Mouse (Mus musculus) layer of hippocampus, adult 9-11 months (tissue): ENCODE data around the gene Cdc6.

Experiments used
- DNase-seq: peaks from one replicate; pipeline ENCODE4 v3.0.0; 2022

Cdc6 gene

DNA sequence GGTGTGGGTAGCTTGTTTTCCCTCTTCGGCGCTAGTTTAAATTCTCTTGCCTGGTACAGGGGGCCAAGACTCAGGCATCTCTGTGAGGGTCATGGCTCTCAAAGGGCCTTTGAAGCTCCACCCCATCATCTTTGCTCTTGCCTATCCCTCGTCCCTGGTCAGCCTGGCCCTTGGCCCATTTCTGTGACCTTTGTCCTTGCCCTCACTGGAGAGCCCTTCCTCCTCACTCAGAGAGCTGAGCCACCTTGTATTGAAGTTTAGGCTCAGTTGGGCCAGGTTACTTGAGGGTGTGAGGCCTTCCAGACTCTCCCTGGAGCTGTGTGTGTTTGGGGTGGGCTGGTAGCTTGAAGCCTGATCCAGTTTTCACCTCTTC is 38.0 kb downstream of the Cdc6 start:
- no peak for DNase-seq

DNA sequence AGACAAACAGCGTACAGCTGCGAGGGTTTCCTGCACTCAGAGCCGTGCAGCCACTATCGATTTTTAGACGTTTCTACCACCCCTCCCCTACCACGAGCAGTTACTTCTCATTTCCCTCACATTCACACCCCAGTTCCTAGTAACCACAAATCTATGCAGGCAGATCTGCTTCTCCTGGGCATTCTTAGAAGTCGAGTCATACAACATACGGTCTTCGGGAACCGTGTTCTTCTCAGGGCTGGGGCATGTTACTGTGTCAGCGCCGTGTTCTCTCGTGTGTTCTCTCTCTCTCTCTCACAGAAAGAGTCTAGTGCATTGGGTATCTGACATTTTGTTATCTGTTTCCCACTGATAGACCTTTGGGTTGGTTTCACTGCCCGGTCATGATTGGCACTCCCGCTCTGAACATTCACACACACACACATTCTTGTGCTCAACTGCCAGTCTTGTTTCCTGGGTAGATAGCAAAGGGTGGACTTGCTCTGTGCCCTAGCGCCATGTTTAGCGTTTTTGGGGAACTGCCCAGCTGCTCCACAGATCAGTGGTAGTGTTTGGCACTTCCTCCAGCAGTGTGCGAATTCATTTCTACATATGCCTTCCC is 40.5 kb downstream of the Cdc6 start:
- no peak for DNase-seq

DNA sequence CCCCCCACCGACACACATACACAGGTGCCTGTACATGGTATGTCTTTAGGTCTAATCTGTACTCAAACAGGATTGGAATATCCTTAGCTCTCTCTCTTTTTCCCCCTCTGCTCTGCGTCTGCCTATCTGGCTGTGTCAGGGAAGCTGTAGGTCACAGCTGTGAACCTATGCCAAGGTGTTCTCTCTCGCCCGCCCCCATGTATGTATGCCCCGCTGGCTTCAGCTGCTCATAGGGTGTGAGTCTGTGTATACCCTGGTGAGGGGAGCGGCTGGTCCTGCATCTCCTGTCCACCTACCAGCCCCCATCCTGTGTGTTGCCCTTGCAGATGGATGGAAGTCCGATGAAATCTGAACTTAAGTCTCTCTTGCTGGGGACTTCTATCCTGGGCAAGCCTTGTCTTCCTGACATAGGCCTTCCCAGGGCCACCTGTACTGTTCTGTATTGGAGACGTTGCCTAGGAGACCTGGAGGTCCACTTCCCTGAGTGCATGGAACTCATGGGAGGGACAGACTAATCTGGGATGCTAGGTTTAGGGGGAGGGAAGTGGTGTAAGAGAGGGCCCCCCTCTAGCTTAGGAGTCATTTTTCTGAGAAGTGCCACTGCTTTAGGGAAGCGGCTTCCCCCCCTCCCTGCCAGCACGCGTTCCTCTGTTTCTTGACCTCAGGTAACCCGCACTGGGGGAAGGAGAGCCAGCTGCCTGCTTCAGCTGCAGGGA is 41.8 kb downstream of the Cdc6 start:
- DNase-seq: no peak

- DNase-seq: no peak
Observed at GRCm38 (mm10) chr11:98949958-98950460, 42.4 kb downstream of the Cdc6 start.

GRCm38 (mm10) chr11:98950484-98950883 is 42.9 kb downstream of the Cdc6 start:
- DNase-seq: no peak

GRCm38 (mm10) chr11:98951026-98951906 is 43.7 kb downstream of the Cdc6 start:
- peak; percentile 73 for DNase-seq

- DNase-seq: no peak
Observed at GRCm38 (mm10) chr11:98952111-98952510, 44.5 kb downstream of the Cdc6 start.

- no peak for DNase-seq
Observed at GRCm38 (mm10) chr11:98952736-98953135, 45.1 kb downstream of the Cdc6 start.

- DNase-seq: no peak
Observed at GRCm38 (mm10) chr11:98953361-98953760, 45.8 kb downstream of the Cdc6 start.

GRCm38 (mm10) chr11:98953835-98954320 is 46.3 kb downstream of the Cdc6 start:
- no peak for DNase-seq

DNA sequence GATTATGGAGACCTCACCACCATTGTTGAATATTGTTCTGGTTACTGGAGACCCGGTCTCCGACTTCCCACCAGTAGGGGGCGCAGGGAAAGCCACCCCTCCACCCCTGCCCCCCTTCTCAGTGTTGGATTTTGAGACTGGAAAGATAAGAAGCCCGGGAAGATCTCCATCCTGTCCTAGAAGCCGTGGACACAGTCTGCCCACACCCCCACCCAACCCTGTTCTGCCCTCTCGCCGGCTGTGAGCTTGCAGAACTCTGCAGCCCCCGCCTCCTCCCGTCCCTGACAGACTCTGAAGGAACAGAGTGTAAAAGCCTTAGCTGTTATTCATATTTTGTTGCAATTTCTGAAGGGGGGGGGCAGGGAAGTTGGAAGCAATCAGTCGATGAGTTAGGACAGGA is 46.8 kb downstream of the Cdc6 start:
- peak; percentile 67 for DNase-seq

DNA sequence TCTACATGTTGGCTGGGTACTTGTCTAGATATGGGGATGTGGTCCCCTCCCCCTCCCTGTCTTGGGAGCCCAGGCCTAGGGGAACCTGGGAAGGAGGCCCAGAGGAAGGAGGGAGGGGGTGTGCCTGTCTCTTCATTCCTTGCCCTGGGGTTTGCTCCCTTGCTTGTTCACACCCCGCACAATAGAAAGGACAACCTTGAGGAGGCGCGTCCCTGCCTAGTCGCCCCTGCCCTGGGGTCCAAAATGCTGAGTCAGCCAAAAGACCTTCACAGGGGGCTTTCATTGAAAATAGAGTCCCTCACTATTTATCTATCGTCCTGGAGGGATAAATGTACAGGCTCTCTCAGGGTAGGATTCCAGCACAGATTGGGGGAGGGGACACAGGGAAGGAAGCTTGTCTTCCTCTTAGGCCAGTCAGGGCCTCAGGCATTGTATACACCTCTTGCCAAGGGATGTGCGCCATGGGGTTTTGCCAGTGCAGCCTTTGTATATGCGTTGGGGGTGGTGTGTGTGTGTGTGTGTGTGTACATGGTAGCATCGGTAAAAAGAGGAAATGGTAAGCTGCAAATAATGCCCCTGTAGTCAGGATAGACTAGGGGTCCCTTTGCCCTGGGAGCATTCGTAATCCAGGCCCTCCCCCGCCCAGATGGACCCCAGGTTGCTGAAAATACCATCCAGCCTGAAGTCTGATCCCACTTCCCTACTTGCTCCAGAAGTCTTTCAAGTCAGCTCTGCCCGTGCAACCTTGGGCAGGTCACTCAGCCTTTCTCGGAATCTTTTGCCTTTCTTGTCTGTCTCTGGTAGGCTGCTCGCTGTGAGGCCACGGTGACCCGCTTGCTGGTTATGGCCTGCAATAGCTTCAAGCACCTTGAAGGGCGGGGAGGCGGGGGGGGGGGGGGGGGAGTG is 47.5 kb downstream of the Cdc6 start:
- no peak for DNase-seq

GRCm38 (mm10) chr11:98955707-98956235 is 48.2 kb downstream of the Cdc6 start:
- no peak for DNase-seq

GRCm38 (mm10) chr11:98956340-98956739 is 48.7 kb downstream of the Cdc6 start:
- no peak for DNase-seq

DNA sequence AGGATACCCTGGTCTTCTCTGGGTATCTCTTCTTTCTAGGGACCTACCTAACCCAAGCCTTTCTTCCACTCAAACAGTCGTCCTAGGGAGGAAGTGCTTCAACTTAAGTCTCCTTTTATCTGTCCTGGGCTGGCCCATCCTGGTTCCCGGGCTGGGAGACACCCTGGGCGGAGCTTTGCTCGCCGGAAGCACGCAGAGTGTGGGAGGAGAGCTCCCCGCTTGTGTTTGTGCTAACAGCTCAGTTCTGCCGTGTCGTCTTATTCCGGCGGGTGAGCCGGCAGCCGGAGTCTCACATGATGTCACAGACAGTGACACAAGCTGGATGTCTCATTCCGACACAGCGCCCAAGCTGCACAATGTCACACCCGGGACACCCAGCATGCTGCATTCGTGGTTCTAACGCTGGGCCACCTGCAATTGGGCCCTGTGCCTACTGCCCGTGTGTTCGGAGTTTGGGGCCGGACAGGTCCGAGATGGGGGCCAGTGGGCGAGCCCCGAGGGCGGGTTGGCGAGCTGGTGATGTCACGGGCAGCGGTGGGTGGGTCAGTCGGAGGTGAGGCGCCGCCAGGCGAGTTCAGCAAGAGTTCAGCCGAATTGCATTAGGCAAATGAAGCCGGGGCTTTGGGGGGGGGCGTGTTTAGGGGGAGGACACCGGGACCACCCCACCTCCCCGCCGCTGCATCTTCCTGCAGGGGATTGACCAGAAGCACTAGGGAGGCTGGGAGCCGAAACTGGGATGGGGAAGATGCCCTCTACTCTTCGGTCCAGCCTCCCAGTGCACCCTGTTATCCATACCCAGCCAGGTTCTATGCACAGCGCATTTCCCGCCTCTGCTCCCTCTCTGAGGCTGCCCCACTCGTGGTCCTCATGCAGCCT is 52.1 kb downstream of the Cdc6 start:
- peak; percentile 74 for DNase-seq

- DNase-seq: no peak
Observed at GRCm38 (mm10) chr11:98960313-98960906, 52.8 kb downstream of the Cdc6 start.

GRCm38 (mm10) chr11:98961051-98961592 is 53.5 kb downstream of the Cdc6 start:
- no peak for DNase-seq

GRCm38 (mm10) chr11:98961766-98962165 is 54.2 kb downstream of the Cdc6 start:
- DNase-seq: no peak

GRCm38 (mm10) chr11:98962421-98963095 is 55.0 kb downstream of the Cdc6 start:
- no peak for DNase-seq
